Mouse (Mus musculus): ENCODE results near the gene Usp22. TPM values are rescaled to one million over a fixed set of nuclear protein-coding genes. Genes with fewer than 3 reads are reported as not detected.
"Not testable (repeated sequence)": the region's sequence is repeated elsewhere in the genome, so short reads cannot be mapped to it uniquely, and the experiment has no call there.

Usp22 gene
- polyA plus RNA-seq, 1 experiment: 28.1 TPM

- peaks cover 19% of the 10 kb centered on the region for H3K4me1 ChIP-seq (ENCODE audit: control insufficient read depth, insufficient read depth, low read length)
- no peak overlapping the region for H3K27ac ChIP-seq (ENCODE audit: insufficient read depth, low read depth, low read length)
- no peak for TF ChIP-seq CTCF (IDR thresholded peaks at IDR 0.05; ENCODE audit: low read depth, low read length)
- TF ChIP-seq POLR2A (IDR thresholded peaks at IDR 0.05; ENCODE audit: borderline replicate concordance, low read depth, low read length): no peak
- H3K4me3 ChIP-seq (ENCODE audit: insufficient read depth, low read length): no peak overlapping the region
These were observed 29.3 kb downstream of the Usp22 start for GRCm38 (mm10) chr11:61145551-61145950.

- 0 out of 2 replicates have a peak overlapping the region, but pooled peaks have one; percentile 10 for H3K27ac ChIP-seq (ENCODE audit: insufficient read depth, low read depth, low read length)
- H3K4me3 ChIP-seq (ENCODE audit: insufficient read depth, low read length): peak overlapping the region; percentile 77
- TF ChIP-seq CTCF (IDR thresholded peaks at IDR 0.05; ENCODE audit: low read depth, low read length) (no peak), POLR2A (IDR thresholded peaks at IDR 0.05; ENCODE audit: borderline replicate concordance, low read depth, low read length) (no peak)
- H3K4me1 ChIP-seq (ENCODE audit: control insufficient read depth, insufficient read depth, low read length): peaks cover 19% of the 10 kb centered on the region
These were observed 31.0 kb downstream of the Usp22 start for GRCm38 (mm10) chr11:61143564-61144469.

GRCm38 (mm10) chr11:61142941-61143530 lies 31.8 kb downstream of the Usp22 start:
- TF ChIP-seq POLR2A (IDR thresholded peaks at IDR 0.05; ENCODE audit: borderline replicate concordance, low read depth, low read length) (no peak), CTCF (IDR thresholded peaks at IDR 0.05; ENCODE audit: low read depth, low read length) (no peak)
- H3K27ac ChIP-seq (ENCODE audit: insufficient read depth, low read depth, low read length): peak overlapping the region; percentile 88
- H3K4me1 ChIP-seq (ENCODE audit: control insufficient read depth, insufficient read depth, low read length): peaks cover 19% of the 10 kb centered on the region
- peak overlapping the region; percentile 77 for H3K4me3 ChIP-seq (ENCODE audit: insufficient read depth, low read length)

GRCm38 (mm10) chr11:61142262-61142661 lies 32.6 kb downstream of the Usp22 start:
- H3K4me3 ChIP-seq (ENCODE audit: insufficient read depth, low read length): peak overlapping the region; percentile 77
- H3K4me1 ChIP-seq (ENCODE audit: control insufficient read depth, insufficient read depth, low read length): peaks cover 19% of the 10 kb centered on the region
- peak overlapping the region; percentile 88 for H3K27ac ChIP-seq (ENCODE audit: insufficient read depth, low read depth, low read length)
- TF ChIP-seq CTCF (IDR thresholded peaks at IDR 0.05; ENCODE audit: low read depth, low read length) (no peak), POLR2A (IDR thresholded peaks at IDR 0.05; ENCODE audit: borderline replicate concordance, low read depth, low read length) (no peak)

- no peak overlapping the region for H3K27ac ChIP-seq (ENCODE audit: insufficient read depth, low read depth, low read length)
- no peak overlapping the region for H3K4me3 ChIP-seq (ENCODE audit: insufficient read depth, low read length)
- H3K4me1 ChIP-seq (ENCODE audit: control insufficient read depth, insufficient read depth, low read length): peaks cover 19% of the 10 kb centered on the region
These were observed 33.2 kb downstream of the Usp22 start for GRCm38 (mm10) chr11:61141693-61142092.

GRCm38 (mm10) chr11:61132943-61133342 lies 41.9 kb downstream of the Usp22 start:
- no peak for TF ChIP-seq POLR2A (IDR thresholded peaks at IDR 0.05; ENCODE audit: borderline replicate concordance, low read depth, low read length)
- no peak for TF ChIP-seq CTCF (IDR thresholded peaks at IDR 0.05; ENCODE audit: low read depth, low read length)
- no peak overlapping the region for H3K4me3 ChIP-seq (ENCODE audit: insufficient read depth, low read length)
- H3K4me1 ChIP-seq (ENCODE audit: control insufficient read depth, insufficient read depth, low read length): no peaks in the 10 kb centered on the region
- no peak overlapping the region for H3K27ac ChIP-seq (ENCODE audit: insufficient read depth, low read depth, low read length)

More at GRCm38 (mm10) chr11:61141693-61142092, 33.2 kb downstream of the Usp22 start:
- no peak for TF ChIP-seq POLR2A (IDR thresholded peaks at IDR 0.05; ENCODE audit: borderline replicate concordance, low read depth, low read length)
- TF ChIP-seq CTCF (IDR thresholded peaks at IDR 0.05; ENCODE audit: low read depth, low read length): no peak

- not testable (repeated sequence) for H3K4me3 ChIP-seq (ENCODE audit: insufficient read depth, low read length); H3K27ac ChIP-seq (ENCODE audit: insufficient read depth, low read depth, low read length); H3K4me1 ChIP-seq (ENCODE audit: control insufficient read depth, insufficient read depth, low read length)
These were observed 44.2 kb downstream of the Usp22 start for GRCm38 (mm10) chr11:61130646-61131045.

- peaks cover 7% of the 10 kb centered on the region for H3K4me1 ChIP-seq (ENCODE audit: control insufficient read depth, insufficient read depth, low read length)
- no peak overlapping the region for H3K27ac ChIP-seq (ENCODE audit: insufficient read depth, low read depth, low read length)
- no peak overlapping the region for H3K4me3 ChIP-seq (ENCODE audit: insufficient read depth, low read length)
- TF ChIP-seq CTCF (IDR thresholded peaks at IDR 0.05; ENCODE audit: low read depth, low read length): no peak
- no peak for TF ChIP-seq POLR2A (IDR thresholded peaks at IDR 0.05; ENCODE audit: borderline replicate concordance, low read depth, low read length)
These were observed 45.5 kb downstream of the Usp22 start for GRCm38 (mm10) chr11:61129305-61129704.

- no peak for TF ChIP-seq CTCF (IDR thresholded peaks at IDR 0.05; ENCODE audit: low read depth, low read length)
- no peak for TF ChIP-seq POLR2A (IDR thresholded peaks at IDR 0.05; ENCODE audit: borderline replicate concordance, low read depth, low read length)
- Histone ChIP-seq H3K4me1 (ENCODE audit: control insufficient read depth, insufficient read depth, low read length) (peaks cover 7% of the 10 kb centered on the region), H3K4me3 (ENCODE audit: insufficient read depth, low read length) (no peak overlapping the region), H3K27ac (ENCODE audit: insufficient read depth, low read depth, low read length) (no peak overlapping the region)
These were observed 47.3 kb downstream of the Usp22 start for GRCm38 (mm10) chr11:61127421-61128055.

Data from bone marrow macrophage, adult 2 months (primary cell).